Mouse (Mus musculus) intestine, embryonic 16.5 days (tissue): ENCODE measurements around the gene Armc6. TPM values are rescaled to one million over a fixed set of nuclear protein-coding genes. Genes with fewer than 3 reads are reported as not detected.
"Not testable (repeated sequence)": the region's sequence is repeated elsewhere in the genome, so short reads cannot be mapped to it uniquely, and the experiment has no call there.

Source experiments
- ATAC-seq: fragments of 200-750 bp; cut with Nextera tagmentation; 2 replicates; pipeline ENCODE4 v1.8.0; 2017; ENCODE audit warnings: moderate TSS enrichment, moderate library complexity
- H3K27ac ChIP-seq: fragments of 300-500 bp; sonication (generic); 2 replicates; pipeline ENCODE4 v1.5.1; 2014; ENCODE audit warnings: mild to moderate bottlenecking, low read length
- H3K27me3 ChIP-seq: fragments of 300-500 bp; sonication (generic); replicated peaks from 2 replicates; pipeline ENCODE4 v1.6.1; 2014; ENCODE audit warnings: low read length, control low read depth, mixed read lengths; ENCODE audit not compliant: control insufficient read depth, insufficient read depth
- H3K36me3 ChIP-seq: fragments of 300-500 bp; sonication (generic); 2 replicates; pipeline ENCODE4 v1.6.1; 2014; ENCODE audit warnings: low read length, control low read depth; ENCODE audit not compliant: control insufficient read depth, insufficient read depth
- H3K4me1 ChIP-seq: fragments of 300-500 bp; sonication (generic); 2 replicates; pipeline ENCODE4 v1.6.1; 2014; ENCODE audit warnings: low read length, control low read depth, mixed read lengths; ENCODE audit not compliant: control insufficient read depth, insufficient read depth
- H3K4me2 ChIP-seq: fragments of 300-500 bp; sonication (generic); 2 replicates; pipeline ENCODE4 v1.6.1; 2014; ENCODE audit warnings: low read depth, low read length, control low read depth
- H3K4me3 ChIP-seq: fragments of 300-500 bp; sonication (generic); 2 replicates; pipeline ENCODE4 v1.5.1; 2014; ENCODE audit warnings: mild to moderate bottlenecking, low read length
- H3K9ac ChIP-seq: fragments of 300-500 bp; sonication (generic); 2 replicates; pipeline ENCODE4 v1.6.1; 2014; ENCODE audit warnings: low read depth, low read length
- H3K9me3 ChIP-seq: fragments of 300-500 bp; sonication (generic); 2 replicates; pipeline ENCODE4 v1.6.1; 2016; ENCODE audit warnings: low read length, control low read depth; ENCODE audit not compliant: control insufficient read depth
- WGBS: fragments of 180-500 bp; shearing (Covaris S2); extraction: QIAGEN DNeasy Blood & Tissue Kit; methylation state at CpG from one replicate; pipeline ENCODE4 v1.1.7; 2014; 5-methylcytosine and 5-hydroxymethylcytosine counted together
- polyA plus RNA-seq: library from polyadenylated mRNA; unstranded; fragments of >200 nt; fragmentation: Nextera tagmentation; extraction: Ambion mirVana; gene quantifications from 2 replicates; pipeline ENCODE4 v1.2.1, GENCODE M21; 2015

The Armc6 gene
- polyA plus RNA-seq, 1 experiment from 2014 or later, result 29.0 TPM

DNA sequence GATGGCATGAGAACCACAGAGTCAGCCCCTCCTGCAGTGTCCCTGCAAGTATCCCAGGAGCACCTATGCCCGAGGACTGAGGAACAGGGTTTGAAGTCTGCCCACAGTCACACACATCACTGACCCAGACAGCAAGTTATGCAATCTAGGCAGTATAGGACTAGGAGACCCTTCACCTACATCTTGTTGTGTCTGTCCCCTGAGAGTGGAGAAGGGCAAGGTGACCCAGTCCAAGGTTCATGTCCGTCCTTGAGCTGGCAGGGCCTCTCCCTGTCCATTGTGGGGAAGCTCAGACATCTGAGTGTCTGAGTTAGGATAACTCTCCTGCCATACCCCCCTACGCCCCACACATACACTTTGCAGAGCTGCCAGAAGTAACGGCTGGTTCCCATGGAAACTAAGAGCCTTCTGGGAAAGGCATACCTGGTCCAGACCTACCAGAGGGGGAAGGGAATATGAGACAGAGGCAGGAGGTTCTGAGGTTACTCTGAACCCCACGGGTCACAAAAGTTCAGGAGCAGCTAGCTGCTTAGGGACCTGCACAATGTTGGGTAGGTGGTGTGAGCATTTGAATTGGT is 15.1 kb downstream of the Armc6 start:
- no peaks in the 10 kb centered on the region for H3K9me3 ChIP-seq
- H3K27ac ChIP-seq, result no peak overlapping the region
- no peaks in the 10 kb centered on the region for H3K27me3 ChIP-seq
- H3K36me3 ChIP-seq, result no peaks in the 10 kb centered on the region
- ATAC-seq, result no peak
- 36% methylated on average over 5 of the region's 5 CpGs for WGBS
- H3K4me3 ChIP-seq, result no peak overlapping the region
- no peak overlapping the region for H3K4me2 ChIP-seq
- no peaks in the 10 kb centered on the region for H3K4me1 ChIP-seq
- H3K9ac ChIP-seq, result no peak overlapping the region

DNA sequence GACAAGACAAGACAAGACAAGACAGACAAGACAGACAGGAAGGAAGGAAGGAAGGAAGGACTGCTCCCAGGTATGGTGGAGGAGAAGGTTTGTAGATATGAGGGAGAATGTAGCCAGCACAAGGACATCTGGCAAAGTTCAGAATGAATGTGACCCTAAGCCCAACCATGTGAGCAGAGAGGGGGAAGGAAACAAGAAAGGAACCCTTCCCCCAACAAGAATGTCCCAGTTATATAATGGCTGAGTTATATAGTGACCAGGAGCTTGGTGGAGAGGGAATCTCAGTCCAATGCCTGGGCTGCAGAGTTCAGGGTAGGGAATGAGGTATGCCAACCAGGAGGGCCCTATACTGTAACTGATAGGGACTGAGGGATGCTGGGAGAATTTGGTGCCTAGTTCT is 16.8 kb downstream of the Armc6 start:
- Histone ChIP-seq H3K4me3 (no peak overlapping the region), H3K9ac (no peak overlapping the region), H3K4me2 (no peak overlapping the region), H3K36me3 (no peaks in the 10 kb centered on the region), H3K27ac (no peak overlapping the region), H3K9me3 (no peaks in the 10 kb centered on the region), H3K4me1 (no peaks in the 10 kb centered on the region), H3K27me3 (no peaks in the 10 kb centered on the region)
- no peak for ATAC-seq

DNA sequence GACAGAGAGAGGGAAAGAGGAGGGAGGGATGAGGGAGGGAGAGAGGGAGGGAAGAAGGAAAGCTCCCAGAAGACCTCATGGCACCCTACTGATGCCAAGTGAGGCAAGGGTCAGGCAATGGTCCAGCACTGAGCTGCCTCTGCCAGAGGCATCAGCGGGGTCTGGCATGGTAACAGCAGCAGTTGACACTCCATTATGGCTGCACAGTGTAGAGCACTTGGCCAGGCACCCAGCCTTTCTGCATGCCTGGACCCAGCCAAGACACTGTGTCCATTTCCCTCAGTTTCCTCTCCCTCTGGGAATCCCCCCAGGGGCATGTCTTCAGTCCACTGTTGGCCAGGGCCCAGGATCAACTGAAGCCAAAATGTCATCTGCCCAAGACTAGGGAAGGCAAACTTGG is 17.7 kb downstream of the Armc6 start:
- H3K36me3 ChIP-seq, result no peaks in the 10 kb centered on the region
- H3K9me3 ChIP-seq, result no peaks in the 10 kb centered on the region
- H3K4me3 ChIP-seq, result no peak overlapping the region
- H3K4me1 ChIP-seq, result no peaks in the 10 kb centered on the region
- H3K9ac ChIP-seq, result no peak overlapping the region
- no peak for ATAC-seq
- WGBS, result 55% methylated on average over 1 of the region's 1 CpGs
- H3K4me2 ChIP-seq, result no peak overlapping the region
- no peaks in the 10 kb centered on the region for H3K27me3 ChIP-seq
- no peak overlapping the region for H3K27ac ChIP-seq

DNA sequence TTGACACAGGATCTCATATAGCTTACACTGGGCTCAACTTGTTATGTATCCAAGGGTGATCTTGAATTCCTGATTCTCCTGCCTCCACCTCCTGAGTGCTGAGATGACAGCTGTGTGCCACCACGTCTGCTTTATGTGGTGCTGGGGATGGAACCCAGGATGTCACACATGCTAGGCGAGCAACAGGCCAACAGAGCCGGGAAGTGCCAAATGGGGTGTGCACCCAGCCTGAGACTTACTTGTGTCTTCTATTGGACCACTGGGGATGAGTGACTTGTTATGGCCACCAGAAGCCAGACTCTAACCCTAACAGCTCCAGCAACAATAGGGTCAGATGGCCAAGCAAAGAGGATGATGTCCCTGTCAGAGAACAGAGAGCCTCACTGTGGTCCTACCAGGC is 18.1 kb downstream of the Armc6 start:
- H3K4me1 ChIP-seq, H3K27me3 ChIP-seq, H3K4me3 ChIP-seq, H3K9me3 ChIP-seq, H3K9ac ChIP-seq, H3K27ac ChIP-seq, H3K4me2 ChIP-seq, ATAC-seq, H3K36me3 ChIP-seq: not testable (repeated sequence)
- 75% methylated on average over 3 of the region's 3 CpGs for WGBS

DNA sequence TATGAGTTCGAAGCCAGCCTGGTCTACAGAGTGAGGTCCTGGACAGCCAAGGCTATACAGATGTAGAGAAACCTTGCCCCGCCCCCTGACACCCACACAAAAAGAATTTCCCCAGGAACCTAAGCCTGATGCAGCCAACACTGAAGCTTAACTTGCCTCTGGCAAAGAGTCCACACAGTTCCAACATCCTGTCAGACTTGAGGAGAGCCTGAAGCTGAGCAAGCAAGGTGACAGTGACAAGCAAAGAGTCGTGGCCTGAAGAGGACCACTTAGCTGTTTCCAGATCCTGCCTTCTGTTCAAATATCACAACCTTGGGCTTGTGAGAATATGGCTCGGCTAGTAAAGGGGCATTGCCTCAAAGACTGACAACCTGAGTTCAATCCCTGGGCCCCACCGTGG is 19.2 kb downstream of the Armc6 start:
- 0 out of 2 replicates have a peak, but pooled peaks cover 5% of the 10 kb centered on the region for H3K4me1 ChIP-seq
- H3K36me3 ChIP-seq, result no peaks in the 10 kb centered on the region
- ATAC-seq, result no peak
- no peaks in the 10 kb centered on the region for H3K9me3 ChIP-seq
- H3K9ac ChIP-seq, result no peak overlapping the region
- 76% methylated on average over 5 of the region's 5 CpGs for WGBS
- no peaks in the 10 kb centered on the region for H3K27me3 ChIP-seq
- no peak overlapping the region for H3K4me3 ChIP-seq
- no peak overlapping the region for H3K4me2 ChIP-seq
- no peak overlapping the region for H3K27ac ChIP-seq

DNA sequence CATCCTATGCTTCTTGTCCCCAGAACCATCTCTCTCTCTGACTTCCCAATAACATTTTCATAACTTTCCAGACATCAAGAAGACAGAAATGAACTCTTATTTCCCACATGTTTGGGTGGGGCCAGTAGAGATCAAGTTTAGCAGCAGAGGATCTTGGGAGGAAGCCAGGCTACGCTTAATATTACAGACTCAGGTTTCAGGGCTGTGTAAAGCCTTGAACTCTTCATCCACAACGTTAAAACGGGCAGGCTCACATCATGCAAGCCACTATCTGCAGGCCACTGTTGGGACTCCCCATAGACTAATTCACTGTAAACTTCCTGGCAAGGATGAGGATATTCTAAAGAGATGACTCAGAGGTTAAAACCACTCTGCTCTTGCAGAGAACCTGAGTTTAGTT is 19.9 kb downstream of the Armc6 start:
- no peak for ATAC-seq
- Histone ChIP-seq H3K9ac (no peak overlapping the region), H3K9me3 (no peaks in the 10 kb centered on the region), H3K4me3 (no peak overlapping the region), H3K4me1 (0 out of 2 replicates have a peak, but pooled peaks cover 5% of the 10 kb centered on the region), H3K4me2 (no peak overlapping the region), H3K27ac (no peak overlapping the region), H3K36me3 (no peaks in the 10 kb centered on the region), H3K27me3 (no peaks in the 10 kb centered on the region)
- WGBS, result 75% methylated on average over 3 of the region's 3 CpGs

DNA sequence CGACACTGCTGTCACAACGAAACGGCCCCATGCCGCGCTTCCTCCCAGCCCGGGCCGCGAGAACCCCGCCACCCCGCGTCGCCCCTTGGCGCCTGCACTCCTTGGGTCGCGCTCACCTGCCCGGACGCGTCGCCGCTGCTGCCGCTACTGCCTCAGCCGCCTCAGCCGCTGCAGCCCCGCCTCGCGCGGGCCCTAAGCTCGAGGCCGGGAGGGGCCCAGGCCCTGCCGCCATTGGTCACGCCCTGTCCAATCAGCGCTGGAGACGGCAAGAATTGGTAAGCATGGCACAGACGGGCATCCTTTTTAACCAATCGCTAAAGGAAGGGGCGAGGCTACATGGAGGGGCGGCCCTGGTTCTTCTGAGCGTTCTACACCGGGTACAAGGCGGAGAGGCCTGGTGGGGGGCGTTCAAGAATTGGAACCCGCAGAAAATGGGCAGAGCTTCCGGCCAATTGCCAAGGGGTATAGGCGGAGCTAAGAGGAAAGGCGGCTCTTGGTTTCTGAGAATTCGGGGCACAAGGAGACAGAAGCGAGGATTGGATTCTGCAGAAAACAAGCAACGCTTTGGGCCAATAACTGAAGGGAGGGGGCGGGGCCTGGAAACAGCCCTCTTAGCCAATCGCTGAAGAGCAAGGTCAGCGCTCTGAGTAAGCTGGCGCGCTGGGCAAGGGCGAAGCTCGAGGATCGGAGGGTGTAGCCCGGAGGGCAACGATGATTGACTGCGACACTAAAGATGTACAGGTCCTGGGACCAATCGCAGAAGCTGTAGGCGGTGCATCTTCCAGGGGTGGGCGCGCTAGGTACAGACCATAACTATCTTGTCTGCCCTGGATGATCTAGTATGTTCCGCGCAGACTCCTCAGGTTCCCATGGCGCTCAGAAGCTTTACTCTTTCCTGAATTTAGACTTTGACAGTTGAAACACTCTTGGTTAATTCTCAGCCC is 21.9 kb downstream of the Armc6 start, which contains the start of gene Slc25a42:
TSS of gene Slc25a42 (minus strand) at position 194 of the 944 bp plus-strand sequence.
- H3K9ac ChIP-seq, result peak within 1 kb of the TSS; percentile 78
- peak within 1 kb of the TSS; percentile 71 for H3K4me3 ChIP-seq
- H3K27ac ChIP-seq, result peak within 1 kb of the TSS; percentile 45
- H3K36me3 ChIP-seq, result no peaks in the 10 kb centered on the region
- WGBS, result under 1% methylated on average over 66 of the region's 66 CpGs
- no peaks in the 10 kb centered on the region for H3K9me3 ChIP-seq
- no peaks in the 10 kb centered on the region for H3K27me3 ChIP-seq
- ATAC-seq, result peak; percentile 98
- H3K4me1 ChIP-seq, result 0 out of 2 replicates have a peak, but pooled peaks cover 5% of the 10 kb centered on the region
- peak within 1 kb of the TSS; percentile 98 for H3K4me2 ChIP-seq

DNA sequence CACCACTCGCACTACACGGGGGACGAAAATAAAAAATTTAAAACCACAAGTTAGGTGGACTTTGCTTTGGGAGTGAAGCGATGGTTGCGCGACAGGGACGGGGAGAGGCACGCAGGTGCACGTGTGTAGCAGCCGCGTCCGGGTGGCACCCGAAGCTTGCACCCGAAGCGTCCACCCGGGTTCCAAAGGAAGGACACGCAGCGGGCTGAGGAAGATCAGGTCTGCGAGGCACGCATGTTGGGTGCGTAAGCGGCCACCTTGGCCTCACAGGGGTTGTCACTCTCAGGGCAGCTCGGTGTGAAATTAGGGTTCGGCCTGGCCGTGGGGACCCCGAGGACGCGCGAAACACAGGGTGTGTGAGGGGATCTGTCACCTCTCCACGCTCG is 22.5 kb downstream of the Armc6 start:
- H3K27ac ChIP-seq, result peak overlapping the region; percentile 45; the same call in 1 of the 2 replicates
- peak overlapping the region; percentile 78 for H3K9ac ChIP-seq
- ATAC-seq, result peak; percentile 2; the same call in 1 of the 2 replicates
- H3K36me3 ChIP-seq, result no peaks in the 10 kb centered on the region
- 1% methylated on average over 31 of the region's 31 CpGs for WGBS
- H3K9me3 ChIP-seq, result no peaks in the 10 kb centered on the region
- H3K4me1 ChIP-seq, result 0 out of 2 replicates have a peak, but pooled peaks cover 5% of the 10 kb centered on the region
- peak overlapping the region; percentile 71 for H3K4me3 ChIP-seq
- peak overlapping the region; percentile 98 for H3K4me2 ChIP-seq
- H3K27me3 ChIP-seq, result no peaks in the 10 kb centered on the region

DNA sequence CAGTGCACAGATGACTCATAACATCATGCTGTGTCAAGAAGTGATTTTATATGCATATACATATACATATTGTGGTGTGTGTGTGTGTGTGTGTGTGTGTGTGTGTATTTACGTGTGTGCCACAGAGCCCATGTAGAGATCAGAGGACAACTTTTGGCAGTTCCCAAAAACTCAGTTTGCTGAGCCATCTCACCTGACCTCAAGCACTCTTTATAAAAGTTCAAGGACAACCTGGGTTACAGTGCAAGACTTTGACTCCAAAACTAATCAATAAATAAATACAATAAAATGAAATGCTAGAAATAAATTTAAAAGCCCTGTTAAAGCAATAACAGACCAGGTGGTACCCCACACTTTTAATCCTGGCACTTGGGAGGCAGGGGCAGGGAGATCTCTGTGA is 23.0 kb downstream of the Armc6 start:
- no peak for ATAC-seq
- WGBS, result 82% methylated on average over 1 of the region's 1 CpGs
- Histone ChIP-seq H3K9me3 (no peaks in the 10 kb centered on the region), H3K27ac (no peak overlapping the region), H3K27me3 (no peaks in the 10 kb centered on the region), H3K9ac (peak overlapping the region; percentile 78), H3K4me3 (peak overlapping the region; percentile 71), H3K4me2 (peak overlapping the region; percentile 98), H3K4me1 (0 out of 2 replicates have a peak, but pooled peaks cover 5% of the 10 kb centered on the region), H3K36me3 (no peaks in the 10 kb centered on the region)
